Mouse (Mus musculus): ENCODE results near the gene Gm20696.

Gm20696 gene

GRCm38 (mm10) chr6:99359765-99360499, 306.7 kb downstream of the Gm20696 start:
- no peak for DNase-seq (ENCODE audit: low spot score in 2 of 2)

GRCm38 (mm10) chr6:99359036-99359698, 307.4 kb downstream of the Gm20696 start:
- no peak for DNase-seq (ENCODE audit: low spot score in 2 of 2)

- no peak for DNase-seq (ENCODE audit: low spot score in 2 of 2)
Measured at GRCm38 (mm10) chr6:99357931-99358330, 308.7 kb downstream of the Gm20696 start.

- DNase-seq (ENCODE audit: low spot score in 2 of 2), result no peak
Measured at GRCm38 (mm10) chr6:99354338-99354737, 312.3 kb downstream of the Gm20696 start.

GRCm38 (mm10) chr6:99353441-99353840, 313.2 kb downstream of the Gm20696 start:
- no peak for DNase-seq (ENCODE audit: low spot score in 2 of 2)

- DNase-seq (ENCODE audit: low spot score in 2 of 2), result no peak
Measured at GRCm38 (mm10) chr6:99350566-99350965, 316.0 kb downstream of the Gm20696 start.

- no peak for DNase-seq (ENCODE audit: low spot score in 2 of 2)
Measured at GRCm38 (mm10) chr6:99350156-99350555, 316.4 kb downstream of the Gm20696 start.

- DNase-seq (ENCODE audit: low spot score in 2 of 2), result no peak
Measured at GRCm38 (mm10) chr6:99347836-99348235, 318.8 kb downstream of the Gm20696 start.

GRCm38 (mm10) chr6:99344966-99345365, 321.6 kb downstream of the Gm20696 start:
- DNase-seq (ENCODE audit: low spot score in 2 of 2), result no peak

- DNase-seq (ENCODE audit: low spot score in 2 of 2), result no peak
Measured at GRCm38 (mm10) chr6:99344357-99344756, 322.2 kb downstream of the Gm20696 start.

- DNase-seq (ENCODE audit: low spot score in 2 of 2), result no peak
Measured at GRCm38 (mm10) chr6:99343815-99344214, 322.8 kb downstream of the Gm20696 start.

- DNase-seq (ENCODE audit: low spot score in 2 of 2), result no peak
Measured at GRCm38 (mm10) chr6:99342416-99342815, 324.2 kb downstream of the Gm20696 start.

- no peak for DNase-seq (ENCODE audit: low spot score in 2 of 2)
Measured at GRCm38 (mm10) chr6:99340902-99341301, 325.7 kb downstream of the Gm20696 start.

GRCm38 (mm10) chr6:99339986-99340721, 326.4 kb downstream of the Gm20696 start:
- no peak for DNase-seq (ENCODE audit: low spot score in 2 of 2)

- no peak for DNase-seq (ENCODE audit: low spot score in 2 of 2)
Measured at GRCm38 (mm10) chr6:99339343-99339620, 327.3 kb downstream of the Gm20696 start.

- no peak for DNase-seq (ENCODE audit: low spot score in 2 of 2)
Measured at GRCm38 (mm10) chr6:99338593-99339342, 327.8 kb downstream of the Gm20696 start.

- DNase-seq (ENCODE audit: low spot score in 2 of 2), result no peak
Measured at GRCm38 (mm10) chr6:99338174-99338573, 328.4 kb downstream of the Gm20696 start.

- no peak for DNase-seq (ENCODE audit: low spot score in 2 of 2)
Measured at GRCm38 (mm10) chr6:99337575-99337974, 329.0 kb downstream of the Gm20696 start.

GRCm38 (mm10) chr6:99336191-99336590, 330.4 kb downstream of the Gm20696 start:
- DNase-seq (ENCODE audit: low spot score in 2 of 2), result no peak

GRCm38 (mm10) chr6:99335174-99335830, 331.3 kb downstream of the Gm20696 start:
- no peak for DNase-seq (ENCODE audit: low spot score in 2 of 2)

- no peak for DNase-seq (ENCODE audit: low spot score in 2 of 2)
Measured at GRCm38 (mm10) chr6:99334255-99334654, 332.3 kb downstream of the Gm20696 start.

- DNase-seq (ENCODE audit: low spot score in 2 of 2), result no peak
Measured at GRCm38 (mm10) chr6:99333127-99333526, 333.5 kb downstream of the Gm20696 start.

Measured in frontal cortex, postnatal 14 days (tissue).